Mouse (Mus musculus) MEL (cell line): ENCODE data around the gene Snap23. TPM values are rescaled to one million over a fixed set of nuclear protein-coding genes. Genes with fewer than 3 reads are reported as not detected.

Source experiments
- DNase-seq: peaks from one replicate; pipeline ENCODE4 v3.0.0; 2011; ENCODE audit warnings: low read depth, low spot score
- H3K27ac ChIP-seq: 2 replicates; pipeline ENCODE4 v1.5.1; 2012; ENCODE audit warnings: low read depth, mild to moderate bottlenecking, control low read depth, low read length, moderate library complexity; ENCODE audit not compliant: control insufficient read depth
- H3K27me3 ChIP-seq, 2 experiments: fragments of 150-350 bp in 1 of 2; sonication (generic) in 1 of 2; 2 replicates each; pipeline ENCODE4 v1.6.1; 2012; ENCODE audit warnings: low read length in 2 of 2, mild to moderate bottlenecking in 2 of 2, improper control_type of control experiment in 1 of 2, moderate library complexity in 1 of 2; ENCODE audit not compliant: insufficient read depth in 2 of 2, control insufficient read depth in 1 of 2
- H3K36me3 ChIP-seq, 2 experiments: 2 replicates each; pipeline ENCODE4 v1.6.1; 2012 to 2014; ENCODE audit warnings: low read length in 2 of 2, improper control_type of control experiment in 1 of 2, inconsistent platforms in 1 of 2, mild to moderate bottlenecking in 1 of 2; ENCODE audit not compliant: insufficient read depth in 2 of 2, control insufficient read depth in 1 of 2
- H3K4me1 ChIP-seq, 2 experiments: fragments of 150-350 bp in 1 of 2; sonication (generic) in 1 of 2; 2 replicates each; pipeline ENCODE4 v1.6.1; 2012; ENCODE audit warnings: low read length in 2 of 2, improper control_type of control experiment in 1 of 2, mild to moderate bottlenecking in 1 of 2; ENCODE audit not compliant: insufficient read depth in 2 of 2, control insufficient read depth in 1 of 2
- H3K4me3 ChIP-seq, 2 experiments: fragments of 150-350 bp in 1 of 2; sonication (generic) in 1 of 2; 2 replicates each; pipeline ENCODE4 v1.5.1; 2012; ENCODE audit warnings: low read depth in 2 of 2, low read length in 2 of 2, mild to moderate bottlenecking in 2 of 2, moderate library complexity in 2 of 2, control low read depth in 1 of 2, improper control_type of control experiment in 1 of 2; ENCODE audit not compliant: control insufficient read depth in 1 of 2, insufficient read depth in 1 of 2
- H3K79me2 ChIP-seq: 2 replicates; pipeline ENCODE4 v1.6.1; 2012; ENCODE audit warnings: mild to moderate bottlenecking, low read length, moderate library complexity; ENCODE audit not compliant: control insufficient read depth, poor library complexity, insufficient read depth
- H3K9ac ChIP-seq: 2 replicates; pipeline ENCODE4 v1.6.1; 2012; ENCODE audit warnings: low read depth, mild to moderate bottlenecking, control low read depth, low read length, moderate library complexity; ENCODE audit not compliant: control insufficient read depth, poor library complexity, severe bottlenecking
- H3K9me3 ChIP-seq: fragments of 150-350 bp; sonication (generic); replicated peaks from 2 replicates; pipeline ENCODE4 v1.6.1; 2012; ENCODE audit warnings: mild to moderate bottlenecking, low read length, improper control_type of control experiment, moderate library complexity; ENCODE audit not compliant: insufficient read depth
- CHD1 ChIP-seq: IDR thresholded peaks from 2 replicates; pipeline ENCODE4 v1.6.1; 2012; ENCODE audit warnings: low read depth, mild to moderate bottlenecking, inconsistent platforms, low read length, improper control_type of control experiment
- CTCF ChIP-seq, 3 experiments: IDR thresholded peaks in 2 of 3; conservative IDR thresholded peaks in 1 of 3; 2 replicates each; pipeline ENCODE4 v1.5.1; 2011 to 2012; ENCODE audit warnings: low read length in 3 of 3, low read depth in 2 of 3, mild to moderate bottlenecking in 2 of 3, improper control_type of control experiment in 1 of 3, inconsistent platforms in 1 of 3, mixed read lengths in 1 of 3, moderate library complexity in 1 of 3; ENCODE audit not compliant: control insufficient read depth in 1 of 3, insufficient read depth in 1 of 3, poor library complexity in 1 of 3, severe bottlenecking in 1 of 3
- ELF1 ChIP-seq: IDR thresholded peaks from 2 replicates; pipeline ENCODE4 v1.6.1; 2014; ENCODE audit warnings: low read depth, mild to moderate bottlenecking, inconsistent platforms, low read length, improper control_type of control experiment, moderate library complexity
- EP300 ChIP-seq, 2 experiments: IDR thresholded peaks; 2 replicates each; pipeline ENCODE4 v1.6.1; 2011; ENCODE audit warnings: improper control_type of control experiment in 2 of 2, low read length in 2 of 2, low read depth in 1 of 2, mild to moderate bottlenecking in 1 of 2
- ETS1 ChIP-seq: IDR thresholded peaks from 2 replicates; pipeline ENCODE4 v1.6.1; 2012; ENCODE audit warnings: low read depth, mild to moderate bottlenecking, inconsistent platforms, low read length, improper control_type of control experiment, moderate library complexity
- GATA1 ChIP-seq: IDR thresholded peaks from 2 replicates; pipeline ENCODE4 v1.6.1; 2011; ENCODE audit warnings: low read depth, low read length, improper control_type of control experiment
- JUND ChIP-seq: IDR thresholded peaks from 2 replicates; pipeline ENCODE4 v1.6.1; 2011; ENCODE audit warnings: low read depth, mild to moderate bottlenecking, improper control_type of control experiment, low read length
- MAFK ChIP-seq: IDR thresholded peaks from 2 replicates; pipeline ENCODE4 v1.6.1; 2011; ENCODE audit warnings: low read depth, mild to moderate bottlenecking, low read length, improper control_type of control experiment, borderline replicate concordance
- MXI1 ChIP-seq: IDR thresholded peaks from 2 replicates; pipeline ENCODE4 v1.6.1; 2011; ENCODE audit warnings: mild to moderate bottlenecking, low read depth, low read length, improper control_type of control experiment
- MYB ChIP-seq: IDR thresholded peaks from 2 replicates; pipeline ENCODE4 v1.6.1; 2011; ENCODE audit warnings: mild to moderate bottlenecking, low read depth, low read length, improper control_type of control experiment
- MYC ChIP-seq: IDR thresholded peaks from 2 replicates; pipeline ENCODE4 v1.6.1; 2011; ENCODE audit warnings: low read depth, mild to moderate bottlenecking, low read length, improper control_type of control experiment, moderate library complexity
- NELFE ChIP-seq: IDR thresholded peaks from 2 replicates; pipeline ENCODE4 v1.6.1; 2011; ENCODE audit warnings: low read depth, low read length, improper control_type of control experiment
- RAD21 ChIP-seq: IDR thresholded peaks from 2 replicates; pipeline ENCODE4 v1.6.1; 2011; ENCODE audit warnings: mild to moderate bottlenecking, low read depth, low read length, improper control_type of control experiment
- RCOR1 ChIP-seq: IDR thresholded peaks from 2 replicates; pipeline ENCODE4 v1.6.1; 2012; ENCODE audit warnings: low read depth, mild to moderate bottlenecking, inconsistent platforms, low read length, improper control_type of control experiment
- SIN3A ChIP-seq: IDR thresholded peaks from 2 replicates; pipeline ENCODE4 v1.6.1; 2012; ENCODE audit warnings: low read length, improper control_type of control experiment, inconsistent platforms
- SMC3 ChIP-seq: IDR thresholded peaks from 2 replicates; pipeline ENCODE4 v1.6.1; 2011; ENCODE audit warnings: low read depth, low read length, improper control_type of control experiment
- polyA plus RNA-seq, 2 experiments: library from polyadenylated mRNA; stranded (reverse) in 1 of 2; unstranded in 1 of 2; fragments of >175 nt in 1 of 2; fragments of >200 nt in 1 of 2; gene quantifications; 2 replicates each; pipeline versions ENCODE4 v1.2.1 to v1.2.4; 2012; ENCODE audit warnings: low replicate concordance in 2 of 2, low read depth in 1 of 2; ENCODE audit not compliant: insufficient read length in 2 of 2, insufficient read depth in 1 of 2, missing spikeins in 1 of 2
- total RNA-seq: library from RNA; depleted of rRNA; stranded (reverse); fragments of 300-350 nt; gene quantifications from 2 replicates; pipeline ENCODE4 v1.2.3, GENCODE M21; 2012

Snap23 gene
- total and polyA plus RNA-seq, 3 experiments: 50.8 to 81.5 TPM; not detected in 1

DNA sequence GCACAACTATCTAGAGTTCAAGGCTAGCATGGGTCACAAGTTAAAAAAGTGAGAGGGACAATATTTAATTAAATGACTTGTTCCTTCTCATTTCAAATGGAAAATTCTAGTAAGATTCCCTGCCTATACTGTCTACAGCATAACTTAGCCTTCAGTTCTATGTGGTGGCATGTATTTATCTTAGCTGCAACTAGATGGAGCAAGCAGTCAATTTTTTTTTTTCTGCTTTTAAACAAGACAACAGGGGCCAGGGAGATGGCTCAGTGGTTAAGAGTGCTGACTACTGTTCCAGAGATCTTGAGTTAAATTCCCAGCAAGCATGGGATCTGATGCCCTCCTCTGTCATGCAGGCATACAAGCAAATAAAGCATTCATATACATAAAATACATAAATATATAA, 37.9 kb upstream of the Snap23 start:
- H3K9me3 ChIP-seq: no peaks in the 10 kb centered on the region
- H3K27me3 ChIP-seq: no peaks in the 10 kb centered on the region

DNA sequence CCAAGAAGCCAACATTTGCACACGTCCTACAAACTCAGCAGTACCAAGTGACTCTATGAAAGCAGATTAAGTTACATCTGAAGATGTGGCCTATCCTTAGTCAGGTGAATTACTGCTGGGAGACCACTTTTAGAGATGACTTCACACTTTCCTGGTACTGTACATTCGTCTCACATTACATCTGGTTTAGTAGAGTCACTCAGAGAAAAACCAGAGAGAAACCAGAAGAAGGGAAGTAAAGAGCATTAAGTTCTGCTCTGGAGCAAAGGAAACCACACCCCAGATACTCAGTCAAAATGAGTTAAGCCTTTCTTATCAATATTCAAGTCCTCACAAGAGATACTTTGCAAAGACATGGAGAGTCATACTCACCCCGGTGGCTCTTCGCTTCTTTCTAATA, 36.2 kb upstream of the Snap23 start:
- peak overlapping the region; percentile 67 for H3K27ac ChIP-seq
- H3K36me3 ChIP-seq: peaks cover 23 to 38% of the 10 kb centered on the region in 2 experiments
- H3K79me2 ChIP-seq: peaks cover 3% of the 10 kb centered on the region; the same call in 1 of the 2 replicates
- peaks cover 13 to 19% of the 10 kb centered on the region in 2 experiments for H3K4me1 ChIP-seq
- H3K9me3 ChIP-seq: no peaks in the 10 kb centered on the region
- H3K4me3 ChIP-seq: no peak overlapping the region
- no peak overlapping the region; the same call in 1 of the 2 replicates for H3K9ac ChIP-seq
- no peaks in the 10 kb centered on the region for H3K27me3 ChIP-seq
- DNase-seq: peak; percentile 75
- peak; percentile 50; the same call in 1 of the 2 replicates for TF ChIP-seq CHD1
- no peak for TF ChIP-seq MXI1
- TF ChIP-seq RCOR1: peak; percentile 67
- 0 out of 2 replicates have a peak, but pooled peaks have one; percentile 42 for TF ChIP-seq MYC
- no peak for TF ChIP-seq ELF1
- TF ChIP-seq ETS1: peak; percentile 68; the same call in 1 of the 2 replicates
- TF ChIP-seq NELFE: no peak
- TF ChIP-seq MAFK: no peak
- TF ChIP-seq SMC3: no peak
- TF ChIP-seq SIN3A: peak; percentile 64; the same call in 1 of the 2 replicates
- 0 out of 2 replicates have a peak, but pooled peaks have one; percentile 11 for TF ChIP-seq MYB
- TF ChIP-seq EP300 (IDR thresholded peaks at IDR 0.05; ENCODE audit: low read depth in 1 of 2, low read length in 2 of 2): peak in 1 of 2 experiments; percentile 76; a peak in 3 of 4 replicates
- TF ChIP-seq JUND: no peak
- TF ChIP-seq GATA1: peak; percentile 73

More for the DNA sequence above, 37.9 kb upstream of the Snap23 start:
- DNase-seq: no peak
- Histone ChIP-seq H3K79me2 (peaks cover 3% of the 10 kb centered on the region; the same call in 1 of the 2 replicates), H3K4me1 (peaks cover 13 to 19% of the 10 kb centered on the region in 2 experiments), H3K9ac (no peak overlapping the region), H3K27ac (no peak overlapping the region), H3K4me3 (no peak overlapping the region), H3K36me3 (peaks cover 23 to 38% of the 10 kb centered on the region in 2 experiments)
- TF ChIP-seq RCOR1: no peak
- no peak for TF ChIP-seq NELFE
- TF ChIP-seq SMC3: 0 out of 2 replicates have a peak, but pooled peaks have one; percentile 14
- peak; percentile 34 for TF ChIP-seq RAD21
- peak in 1 of 3 experiments; percentile 33; a peak in 2 of 6 replicates for TF ChIP-seq CTCF (IDR thresholded peaks at IDR 0.05 in 2 of 3, conservative IDR thresholded peaks at IDR 0.05 in 1 of 3; ENCODE audit: control insufficient read depth in 1 of 3, insufficient read depth in 1 of 3, low read depth in 2 of 3, low read length in 3 of 3, poor library complexity in 1 of 3, severe bottlenecking in 1 of 3)
